Mouse (Mus musculus): ENCODE data around the gene Tjap1. TPM values are rescaled to one million over a fixed set of nuclear protein-coding genes. Genes with fewer than 3 reads are reported as not detected.
A peak's percentile ranks its signal among the peaks of the same experiment; 100 is the strongest.

Tjap1 gene
- polyA plus RNA-seq, 1 experiment from 2014 or later: 43.7 TPM

DNA sequence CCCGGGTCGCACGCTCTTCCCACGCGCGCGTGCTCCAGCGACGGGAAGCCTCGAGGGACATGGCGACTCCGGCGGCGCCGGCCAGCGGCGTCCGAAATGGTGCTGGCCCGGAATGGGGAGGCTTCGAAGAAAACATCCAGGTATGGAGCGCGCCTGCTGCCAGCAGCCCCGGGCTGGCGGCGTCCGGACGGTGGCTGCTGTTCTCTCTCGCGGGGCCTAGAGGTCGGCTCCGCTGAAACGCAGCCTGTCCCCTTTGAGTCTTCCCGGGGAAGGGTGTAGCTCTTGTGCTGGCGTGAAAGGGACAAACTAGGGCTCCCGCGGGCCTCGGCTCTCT, 34.7 kb downstream of the Tjap1 start:
- Histone ChIP-seq H3K4me2 (ENCODE audit: low read depth, low read length) (peak overlapping the region; percentile 85), H3K27ac (replicated peaks; ENCODE audit: low read depth, low read length) (no peak overlapping the region), H3K9me3 (replicated peaks; ENCODE audit: control insufficient read depth, low read length) (no peaks in the 10 kb centered on the region), H3K27me3 (ENCODE audit: control insufficient read depth, insufficient read depth, low read length) (no peaks in the 10 kb centered on the region), H3K9ac (replicated peaks; ENCODE audit: low read length) (peak overlapping the region; percentile 85), H3K4me1 (ENCODE audit: control insufficient read depth, insufficient read depth, low read length) (no peaks in the 10 kb centered on the region; the same call in none of the 2 replicates), H3K4me3 (ENCODE audit: low read depth, low read length) (peak overlapping the region; percentile 89), H3K36me3 (replicated peaks; ENCODE audit: control insufficient read depth, insufficient read depth, low read depth, low read length) (peaks cover 30% of the 10 kb centered on the region)
- WGBS: under 1% methylated on average over 37 of the region's 37 CpGs
- DNase-seq (ENCODE audit: low spot score) (no peak), ATAC-seq (replicated peaks; ENCODE audit: insufficient number of reproducible peaks, low FRiP score, low TSS enrichment, low read depth) (0 out of 2 replicates have a peak, but pooled peaks have one; percentile 2)

DNA sequence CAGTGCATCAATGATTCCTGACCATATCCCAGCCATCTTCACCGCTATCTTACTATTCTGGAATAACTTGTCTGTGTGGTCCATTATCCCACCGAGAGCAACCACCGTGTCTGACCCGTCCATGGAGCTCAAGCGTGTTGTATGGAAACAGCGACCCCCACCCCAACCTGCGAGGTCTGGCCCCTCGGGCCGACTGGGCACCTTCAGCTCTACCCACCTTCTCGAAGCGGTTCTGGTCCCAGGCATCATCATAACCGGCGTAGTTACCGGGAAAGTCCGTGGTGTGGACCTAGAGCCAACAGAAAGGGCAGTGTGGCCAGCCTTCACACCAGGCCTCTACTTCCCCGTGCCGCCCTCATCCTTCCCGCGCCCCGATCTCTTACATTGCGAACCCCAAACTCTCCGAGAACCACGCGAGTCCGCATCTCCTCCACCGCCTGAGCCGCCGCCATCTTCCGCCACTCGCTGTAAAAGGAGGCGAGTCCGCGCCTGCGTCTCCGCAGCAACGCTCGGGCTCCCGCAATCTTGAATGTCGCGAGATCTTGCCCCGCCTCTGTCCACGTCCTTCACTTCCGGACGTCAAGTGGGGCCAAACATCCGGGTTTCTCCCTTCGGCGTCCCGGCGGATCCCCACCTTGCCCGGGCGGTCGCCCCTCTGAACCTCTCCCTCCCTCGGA, 35.2 kb downstream of the Tjap1 start, which contains the start of the genes Polr1c and Yipf3:
Polr1c (minus strand) TSS at position 543 of the 677 bp plus-strand sequence.
Yipf3 (plus strand) TSS at position 569 of the 677 bp plus-strand sequence.
- Histone ChIP-seq H3K27me3 (ENCODE audit: control insufficient read depth, insufficient read depth, low read length) (no peaks in the 10 kb centered on the region), H3K4me2 (ENCODE audit: low read depth, low read length) (peak within 1 kb of the TSS; percentile 85), H3K36me3 (replicated peaks; ENCODE audit: control insufficient read depth, insufficient read depth, low read depth, low read length) (peaks cover 32% of the 10 kb centered on the region), H3K27ac (replicated peaks; ENCODE audit: low read depth, low read length) (no peak within 1 kb of the TSS), H3K4me3 (ENCODE audit: low read depth, low read length) (peak within 1 kb of the TSS; percentile 89), H3K9me3 (replicated peaks; ENCODE audit: control insufficient read depth, low read length) (no peaks in the 10 kb centered on the region), H3K4me1 (ENCODE audit: control insufficient read depth, insufficient read depth, low read length) (no peaks in the 10 kb centered on the region; the same call in none of the 2 replicates), H3K9ac (replicated peaks; ENCODE audit: low read length) (peak within 1 kb of the TSS; percentile 85)
- ATAC-seq (replicated peaks; ENCODE audit: insufficient number of reproducible peaks, low FRiP score, low TSS enrichment, low read depth) (peak; percentile 81), DNase-seq (ENCODE audit: low spot score) (peak; percentile 98)
- 0% methylated on average over 53 of the region's 53 CpGs for WGBS

DNA sequence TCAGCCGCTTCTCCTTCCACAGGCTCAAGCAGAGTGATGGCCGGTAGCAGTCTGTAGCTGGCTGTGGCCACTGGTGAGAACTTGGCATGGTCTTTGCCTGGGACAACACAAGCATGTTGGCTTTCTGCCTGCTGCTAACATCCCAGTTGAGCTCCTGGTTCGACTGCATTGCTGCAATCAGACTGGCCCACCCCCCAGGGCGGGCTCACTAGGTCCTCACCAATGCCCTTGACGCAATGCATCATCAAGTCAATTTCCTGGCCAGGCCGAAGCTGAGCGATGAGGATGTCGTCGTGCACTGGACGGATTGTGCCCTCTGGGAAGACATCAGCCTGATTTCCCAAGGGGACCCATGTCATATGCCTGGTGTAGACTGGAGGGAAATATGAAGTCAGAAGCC, 38.2 kb downstream of the Tjap1 start:
- Histone ChIP-seq H3K9ac (replicated peaks; ENCODE audit: low read length) (no peak overlapping the region), H3K4me3 (ENCODE audit: low read depth, low read length) (no peak overlapping the region), H3K27me3 (ENCODE audit: control insufficient read depth, insufficient read depth, low read length) (no peaks in the 10 kb centered on the region), H3K9me3 (replicated peaks; ENCODE audit: control insufficient read depth, low read length) (no peaks in the 10 kb centered on the region), H3K36me3 (replicated peaks; ENCODE audit: control insufficient read depth, insufficient read depth, low read depth, low read length) (peaks cover 21% of the 10 kb centered on the region), H3K4me1 (ENCODE audit: control insufficient read depth, insufficient read depth, low read length) (no peaks in the 10 kb centered on the region; the same call in none of the 2 replicates), H3K4me2 (ENCODE audit: low read depth, low read length) (no peak overlapping the region), H3K27ac (replicated peaks; ENCODE audit: low read depth, low read length) (no peak overlapping the region)
- ATAC-seq (replicated peaks; ENCODE audit: insufficient number of reproducible peaks, low FRiP score, low TSS enrichment, low read depth) (no peak), DNase-seq (ENCODE audit: low spot score) (no peak)
- 79% methylated on average over 10 of the region's 10 CpGs for WGBS

DNA sequence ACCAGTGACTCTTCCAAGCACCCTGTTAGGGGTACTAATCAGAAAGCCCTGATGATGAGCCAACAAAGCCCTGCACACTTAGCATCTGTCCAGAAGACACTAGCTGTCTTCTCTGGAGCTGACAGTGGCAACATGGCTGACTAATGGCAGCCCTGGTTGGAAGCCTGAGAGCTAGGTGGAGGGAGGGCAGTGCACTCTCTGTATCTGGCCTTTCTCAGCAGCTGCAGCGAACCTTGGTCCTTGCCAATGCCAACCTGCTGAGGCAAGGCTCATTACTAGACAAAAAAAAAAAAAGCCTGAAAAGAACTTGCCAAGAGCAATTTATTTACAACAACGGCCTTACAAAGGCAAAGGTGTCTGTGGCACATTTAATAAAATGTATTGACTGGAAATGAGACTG, 39.2 kb downstream of the Tjap1 start:
- no peak overlapping the region for H3K4me2 ChIP-seq (ENCODE audit: low read depth, low read length)
- H3K27me3 ChIP-seq (ENCODE audit: control insufficient read depth, insufficient read depth, low read length): no peaks in the 10 kb centered on the region
- ATAC-seq (replicated peaks; ENCODE audit: insufficient number of reproducible peaks, low FRiP score, low TSS enrichment, low read depth) (no peak), DNase-seq (ENCODE audit: low spot score) (no peak)
- H3K4me3 ChIP-seq (ENCODE audit: low read depth, low read length): no peak overlapping the region
- H3K9me3 ChIP-seq (replicated peaks; ENCODE audit: control insufficient read depth, low read length): no peaks in the 10 kb centered on the region
- H3K36me3 ChIP-seq (replicated peaks; ENCODE audit: control insufficient read depth, insufficient read depth, low read depth, low read length): peaks cover 21% of the 10 kb centered on the region
- H3K4me1 ChIP-seq (ENCODE audit: control insufficient read depth, insufficient read depth, low read length): no peaks in the 10 kb centered on the region; the same call in 1 of the 2 replicates
- WGBS: 80% methylated on average over 2 of the region's 2 CpGs
- no peak overlapping the region for H3K9ac ChIP-seq (replicated peaks; ENCODE audit: low read length)
- no peak overlapping the region for H3K27ac ChIP-seq (replicated peaks; ENCODE audit: low read depth, low read length)

DNA sequence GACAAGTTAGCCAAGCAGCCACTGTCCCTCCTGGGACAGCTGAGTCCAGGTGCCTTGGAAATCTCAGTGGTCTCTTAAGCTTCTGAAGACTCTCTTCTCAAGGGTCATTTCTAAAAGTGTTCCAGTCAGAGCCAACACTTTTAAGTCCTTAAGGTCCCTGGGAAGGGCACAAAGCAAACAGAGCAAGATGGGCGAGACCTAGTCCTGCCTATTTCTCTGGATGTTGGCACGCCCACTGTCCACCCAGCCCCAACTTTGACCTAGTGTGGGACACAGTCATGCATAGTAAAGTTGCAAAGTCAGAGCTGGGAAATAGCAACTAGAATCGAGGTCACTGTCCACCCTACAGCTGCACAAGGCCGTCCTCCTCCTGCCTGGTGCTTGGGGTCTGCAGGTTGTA, 39.8 kb downstream of the Tjap1 start:
- Histone ChIP-seq H3K9me3 (replicated peaks; ENCODE audit: control insufficient read depth, low read length) (no peaks in the 10 kb centered on the region), H3K4me3 (ENCODE audit: low read depth, low read length) (no peak overlapping the region), H3K4me2 (ENCODE audit: low read depth, low read length) (no peak overlapping the region), H3K36me3 (replicated peaks; ENCODE audit: control insufficient read depth, insufficient read depth, low read depth, low read length) (peaks cover 24% of the 10 kb centered on the region), H3K4me1 (ENCODE audit: control insufficient read depth, insufficient read depth, low read length) (no peaks in the 10 kb centered on the region; the same call in 1 of the 2 replicates), H3K27me3 (ENCODE audit: control insufficient read depth, insufficient read depth, low read length) (no peaks in the 10 kb centered on the region), H3K9ac (replicated peaks; ENCODE audit: low read length) (no peak overlapping the region), H3K27ac (replicated peaks; ENCODE audit: low read depth, low read length) (no peak overlapping the region)
- DNase-seq (ENCODE audit: low spot score) (no peak), ATAC-seq (replicated peaks; ENCODE audit: insufficient number of reproducible peaks, low FRiP score, low TSS enrichment, low read depth) (no peak)
- WGBS: 86% methylated on average over 4 of the region's 4 CpGs

DNA sequence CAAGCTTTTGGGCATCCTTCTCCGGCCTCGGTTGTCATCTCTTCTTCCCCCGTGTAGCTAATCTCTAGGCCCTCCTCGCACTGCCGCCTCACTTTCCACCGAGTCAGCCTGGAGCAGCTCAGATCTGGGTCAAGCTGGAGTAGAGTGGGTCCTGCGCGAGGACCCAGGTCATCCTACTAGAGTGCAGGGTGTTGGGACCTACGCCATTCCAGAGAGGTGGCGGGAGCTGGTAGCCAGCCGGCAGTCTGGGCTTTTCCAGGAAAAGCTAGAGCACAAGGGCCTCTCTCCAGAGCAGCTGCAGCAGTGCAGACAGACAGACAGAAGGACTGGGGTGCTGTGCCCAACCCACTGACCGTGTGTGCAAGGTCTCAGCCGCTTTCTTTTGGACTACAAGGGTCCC, 40.6 kb downstream of the Tjap1 start:
- DNase-seq (ENCODE audit: low spot score) (no peak), ATAC-seq (replicated peaks; ENCODE audit: insufficient number of reproducible peaks, low FRiP score, low TSS enrichment, low read depth) (no peak)
- no peak overlapping the region for H3K27ac ChIP-seq (replicated peaks; ENCODE audit: low read depth, low read length)
- H3K36me3 ChIP-seq (replicated peaks; ENCODE audit: control insufficient read depth, insufficient read depth, low read depth, low read length): peaks cover 24% of the 10 kb centered on the region
- WGBS: 89% methylated on average over 13 of the region's 13 CpGs
- H3K4me2 ChIP-seq (ENCODE audit: low read depth, low read length): no peak overlapping the region
- no peak overlapping the region for H3K4me3 ChIP-seq (ENCODE audit: low read depth, low read length)
- H3K4me1 ChIP-seq (ENCODE audit: control insufficient read depth, insufficient read depth, low read length): no peaks in the 10 kb centered on the region; the same call in 1 of the 2 replicates
- no peaks in the 10 kb centered on the region for H3K27me3 ChIP-seq (ENCODE audit: control insufficient read depth, insufficient read depth, low read length)
- no peak overlapping the region for H3K9ac ChIP-seq (replicated peaks; ENCODE audit: low read length)
- H3K9me3 ChIP-seq (replicated peaks; ENCODE audit: control insufficient read depth, low read length): no peaks in the 10 kb centered on the region

DNA sequence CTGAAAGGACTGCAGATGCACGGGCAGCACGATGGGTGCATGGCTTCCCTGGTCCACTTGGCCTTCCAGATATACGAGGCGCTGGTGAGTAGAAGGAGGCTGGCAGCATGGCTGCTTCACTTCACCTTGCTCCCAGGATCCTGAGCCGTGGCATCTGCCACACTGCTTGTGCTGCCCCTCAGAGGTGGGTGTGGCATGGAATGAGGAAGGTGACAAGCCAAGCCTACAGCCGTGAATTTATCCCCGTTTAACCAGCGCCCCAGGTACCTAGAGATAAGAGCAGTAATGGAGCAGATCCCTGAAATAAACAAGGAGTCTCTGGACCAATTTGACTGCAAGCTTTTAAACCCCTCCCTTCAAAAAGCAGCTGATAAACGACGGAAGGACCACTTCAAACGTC, 41.4 kb downstream of the Tjap1 start:
- Histone ChIP-seq H3K4me1 (ENCODE audit: control insufficient read depth, insufficient read depth, low read length) (no peaks in the 10 kb centered on the region), H3K36me3 (replicated peaks; ENCODE audit: control insufficient read depth, insufficient read depth, low read depth, low read length) (peaks cover 28% of the 10 kb centered on the region), H3K27me3 (ENCODE audit: control insufficient read depth, insufficient read depth, low read length) (no peaks in the 10 kb centered on the region), H3K9me3 (replicated peaks; ENCODE audit: control insufficient read depth, low read length) (no peaks in the 10 kb centered on the region), H3K9ac (replicated peaks; ENCODE audit: low read length) (no peak overlapping the region), H3K4me2 (ENCODE audit: low read depth, low read length) (no peak overlapping the region), H3K27ac (replicated peaks; ENCODE audit: low read depth, low read length) (no peak overlapping the region), H3K4me3 (ENCODE audit: low read depth, low read length) (no peak overlapping the region)
- DNase-seq (ENCODE audit: low spot score) (no peak), ATAC-seq (replicated peaks; ENCODE audit: insufficient number of reproducible peaks, low FRiP score, low TSS enrichment, low read depth) (no peak)
- 86% methylated on average over 11 of the region's 11 CpGs for WGBS

DNA sequence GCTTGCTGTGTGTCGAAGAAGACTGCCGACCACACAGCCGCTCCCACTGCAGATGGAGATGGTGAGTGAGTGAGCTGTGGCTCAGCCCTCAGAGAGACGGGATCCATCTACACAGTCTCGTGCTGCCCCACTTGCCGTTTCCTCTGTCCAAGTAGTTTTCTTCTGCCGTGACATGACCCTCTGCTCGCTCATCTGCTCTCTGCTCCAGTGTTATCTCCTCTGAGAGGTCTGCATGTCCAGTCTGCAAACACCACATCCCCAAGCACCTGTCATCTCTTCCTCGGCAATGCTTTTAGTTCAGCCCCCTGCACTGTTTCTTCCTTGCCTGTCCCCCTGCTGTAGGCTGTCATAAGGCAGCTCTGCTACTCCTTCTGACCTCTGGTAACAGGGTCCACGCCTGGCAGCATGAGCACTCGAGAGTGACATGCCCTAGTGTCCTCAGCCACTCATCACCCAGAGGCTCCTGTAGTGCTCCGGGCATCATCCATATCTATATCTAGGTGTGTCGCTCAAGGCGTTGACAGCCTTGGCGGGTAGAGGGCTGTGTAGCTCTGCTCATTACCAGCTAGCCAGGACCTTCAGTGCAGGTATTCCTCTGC, 43.2 kb downstream of the Tjap1 start:
- H3K4me3 ChIP-seq (ENCODE audit: low read depth, low read length): no peak overlapping the region
- H3K4me1 ChIP-seq (ENCODE audit: control insufficient read depth, insufficient read depth, low read length): no peaks in the 10 kb centered on the region
- no peaks in the 10 kb centered on the region for H3K27me3 ChIP-seq (ENCODE audit: control insufficient read depth, insufficient read depth, low read length)
- H3K9ac ChIP-seq (replicated peaks; ENCODE audit: low read length): no peak overlapping the region
- WGBS: 92% methylated on average over 15 of the region's 15 CpGs
- H3K36me3 ChIP-seq (replicated peaks; ENCODE audit: control insufficient read depth, insufficient read depth, low read depth, low read length): peaks cover 25% of the 10 kb centered on the region
- no peak for ATAC-seq (replicated peaks; ENCODE audit: insufficient number of reproducible peaks, low FRiP score, low TSS enrichment, low read depth)
- no peak overlapping the region for H3K27ac ChIP-seq (replicated peaks; ENCODE audit: low read depth, low read length)
- DNase-seq (ENCODE audit: low spot score): no peak
- H3K9me3 ChIP-seq (replicated peaks; ENCODE audit: control insufficient read depth, low read length): no peaks in the 10 kb centered on the region
- H3K4me2 ChIP-seq (ENCODE audit: low read depth, low read length): no peak overlapping the region

Measured in embryonic facial prominence, embryonic 11.5 days (tissue).